Mouse (Mus musculus) ES-Bruce4 (cell line): ENCODE data around the gene Piga. TPM values are rescaled to one million over a fixed set of nuclear protein-coding genes. Genes with fewer than 3 reads are reported as not detected.

Experiments used
- H3K27ac ChIP-seq: 2 replicates; pipeline ENCODE4 v1.5.1; 2012; ENCODE audit warnings: low read length, inconsistent platforms; ENCODE audit not compliant: insufficient read depth
- H3K27me3 ChIP-seq: 2 replicates; pipeline ENCODE4 v1.6.1; 2012; ENCODE audit warnings: mild to moderate bottlenecking, low read length, inconsistent platforms; ENCODE audit not compliant: control insufficient read depth, poor library complexity, insufficient read depth, severe bottlenecking
- H3K36me3 ChIP-seq: 2 replicates; pipeline ENCODE4 v1.6.1; 2012; ENCODE audit warnings: inconsistent platforms, mild to moderate bottlenecking, low read length, moderate library complexity; ENCODE audit not compliant: control insufficient read depth, poor library complexity, insufficient read depth, severe bottlenecking
- H3K4me1 ChIP-seq: one replicate; pipeline ENCODE4 v1.8.1; 2011; ENCODE audit warnings: low read length; ENCODE audit not compliant: control insufficient read depth, insufficient read depth
- H3K4me3 ChIP-seq: 2 replicates; pipeline ENCODE4 v1.5.1; 2011; ENCODE audit warnings: low read depth, mild to moderate bottlenecking, low read length
- H3K9ac ChIP-seq: 2 replicates; pipeline ENCODE4 v1.6.1; 2012; ENCODE audit warnings: low read depth, mild to moderate bottlenecking, inconsistent platforms; ENCODE audit not compliant: poor library complexity, severe bottlenecking
- H3K9me3 ChIP-seq: replicated peaks from 2 replicates; pipeline ENCODE4 v1.6.1; 2012; ENCODE audit warnings: mild to moderate bottlenecking, low read length, inconsistent platforms; ENCODE audit not compliant: control insufficient read depth, poor library complexity, insufficient read depth, severe bottlenecking
- CTCF ChIP-seq: IDR thresholded peaks from one replicate; pipeline ENCODE4 v1.8.1; 2011; ENCODE audit warnings: low read depth, low read length
- EP300 ChIP-seq: IDR thresholded peaks from 2 replicates; pipeline ENCODE4 v1.6.1; 2011; ENCODE audit warnings: low read depth, low read length; ENCODE audit not compliant: insufficient read depth
- POLR2A ChIP-seq: IDR thresholded peaks from one replicate; pipeline ENCODE4 v1.8.1; 2011; ENCODE audit warnings: low read length; ENCODE audit not compliant: insufficient read depth
- polyA plus RNA-seq: library from polyadenylated mRNA; stranded (reverse); fragments of >200 nt; gene quantifications from 2 replicates; pipeline ENCODE4 v1.2.4, GENCODE M21; 2011; ENCODE audit warnings: low read depth; ENCODE audit not compliant: missing spikeins, insufficient read depth, insufficient read length

The Piga gene
- polyA plus RNA-seq, 1 experiment, result 25.9 TPM

DNA sequence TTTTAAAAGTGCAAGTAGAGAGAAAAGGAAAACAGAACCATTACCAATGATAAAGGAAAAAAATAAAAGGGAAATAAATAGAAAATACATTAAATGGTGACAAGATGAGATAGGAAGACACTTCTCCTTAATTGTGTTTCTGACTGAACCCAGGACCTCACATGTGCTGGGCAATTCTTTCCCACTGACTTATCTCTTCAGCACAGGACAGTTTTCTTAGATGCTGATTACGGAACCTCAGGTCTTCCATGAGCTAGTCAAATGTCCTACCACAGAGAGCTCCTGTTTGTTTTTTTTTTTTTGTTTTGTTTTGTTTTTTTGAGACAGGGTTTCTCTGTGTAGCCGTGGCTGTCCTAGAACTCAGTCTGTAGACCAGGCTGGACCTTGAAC lies 28.1 kb downstream of the Piga start:
- Histone ChIP-seq H3K36me3 (no peaks in the 10 kb centered on the region), H3K9me3 (no peaks in the 10 kb centered on the region), H3K27me3 (no peaks in the 10 kb centered on the region), H3K4me1 (no peaks in the 10 kb centered on the region), H3K27ac (no peak overlapping the region), H3K9ac (no peak overlapping the region), H3K4me3 (no peak overlapping the region)
- TF ChIP-seq POLR2A (no peak), EP300 (no peak), CTCF (no peak)

DNA sequence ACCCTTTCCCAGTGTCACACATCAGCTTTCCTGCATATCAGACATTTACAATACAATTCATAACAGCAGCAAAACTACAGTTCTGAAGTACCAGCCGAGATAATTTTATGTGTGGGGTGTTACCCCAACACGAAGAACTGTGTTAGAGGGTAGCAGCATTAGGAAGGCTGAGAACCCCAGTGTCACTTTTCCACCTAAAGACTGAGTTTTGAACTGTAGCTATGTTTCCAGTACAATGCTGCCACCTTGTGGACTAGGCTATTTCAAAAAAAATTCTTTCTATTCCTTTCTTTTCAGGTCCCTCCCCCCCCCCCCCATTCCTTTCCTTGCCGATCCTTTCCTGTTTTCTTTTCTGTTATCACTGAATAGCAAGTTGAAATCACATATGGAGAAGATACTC lies 29.6 kb downstream of the Piga start:
- H3K27ac ChIP-seq, result no peak overlapping the region
- H3K9ac ChIP-seq, result no peak overlapping the region
- no peaks in the 10 kb centered on the region for H3K4me1 ChIP-seq
- TF ChIP-seq POLR2A (no peak), CTCF (no peak), EP300 (no peak)
- H3K4me3 ChIP-seq, result no peak overlapping the region
- H3K27me3 ChIP-seq, result no peaks in the 10 kb centered on the region
- no peaks in the 10 kb centered on the region for H3K36me3 ChIP-seq
- H3K9me3 ChIP-seq, result no peaks in the 10 kb centered on the region

DNA sequence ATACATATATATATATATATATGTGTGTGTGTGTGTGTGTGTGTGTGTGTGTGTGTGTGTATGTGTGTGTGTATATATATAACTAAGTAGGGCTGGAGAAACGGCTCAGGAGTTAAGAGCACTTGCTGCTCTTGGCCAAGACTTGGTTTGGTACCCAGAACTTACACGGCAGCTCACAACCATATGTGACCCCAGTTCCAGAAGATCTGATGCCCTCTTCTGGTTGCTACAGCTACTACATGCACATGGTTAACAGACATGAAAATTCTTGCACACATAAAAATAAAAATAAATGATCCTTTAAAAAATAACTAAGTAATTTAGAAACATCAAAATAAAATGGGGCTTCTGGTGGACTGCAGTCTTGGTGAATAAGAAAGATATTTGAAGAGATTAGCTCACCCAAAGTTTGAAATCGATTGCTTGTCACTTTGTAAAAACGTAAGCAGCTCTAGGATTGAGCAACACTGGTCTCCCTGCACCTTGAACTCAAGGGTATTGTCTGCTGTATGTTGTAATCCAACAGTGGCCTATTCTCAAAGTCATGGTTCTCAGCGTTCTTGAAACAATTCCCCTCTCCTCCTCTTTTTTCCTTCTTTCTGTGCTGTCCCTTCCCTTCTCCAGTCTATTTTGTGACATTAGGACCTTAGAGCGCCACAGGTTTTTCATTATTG lies 39.8 kb downstream of the Piga start:
- no peak overlapping the region for H3K4me3 ChIP-seq
- H3K27me3 ChIP-seq, result no peaks in the 10 kb centered on the region
- H3K9ac ChIP-seq, result no peak overlapping the region
- TF ChIP-seq POLR2A (no peak), CTCF (peak; percentile 2)
- no peaks in the 10 kb centered on the region for H3K36me3 ChIP-seq
- H3K4me1 ChIP-seq, result no peaks in the 10 kb centered on the region
- no peak overlapping the region for H3K27ac ChIP-seq
- no peaks in the 10 kb centered on the region for H3K9me3 ChIP-seq

Other genes with a start within 250 kb of the Piga start
- gene Bmx, start 161.6 kb upstream of the Piga start, polyA plus RNA-seq, result not detected in 2 replicates
- 28.0 and 31.0 TPM in 2 replicates for gene Pir, start 150.4 kb upstream of the Piga start, polyA plus RNA-seq
- gene Vegfd, start 46.4 kb upstream of the Piga start, polyA plus RNA-seq, result 2.6 and 3.4 TPM in 2 replicates
- gene Asb11, start 17.2 kb downstream of the Piga start, polyA plus RNA-seq, result not detected in 2 replicates
- not detected in 2 replicates for gene Asb9, start 86.5 kb downstream of the Piga start, polyA plus RNA-seq